Mouse (Mus musculus): ENCODE data around the gene Rbm15.

The Rbm15 gene

DNA sequence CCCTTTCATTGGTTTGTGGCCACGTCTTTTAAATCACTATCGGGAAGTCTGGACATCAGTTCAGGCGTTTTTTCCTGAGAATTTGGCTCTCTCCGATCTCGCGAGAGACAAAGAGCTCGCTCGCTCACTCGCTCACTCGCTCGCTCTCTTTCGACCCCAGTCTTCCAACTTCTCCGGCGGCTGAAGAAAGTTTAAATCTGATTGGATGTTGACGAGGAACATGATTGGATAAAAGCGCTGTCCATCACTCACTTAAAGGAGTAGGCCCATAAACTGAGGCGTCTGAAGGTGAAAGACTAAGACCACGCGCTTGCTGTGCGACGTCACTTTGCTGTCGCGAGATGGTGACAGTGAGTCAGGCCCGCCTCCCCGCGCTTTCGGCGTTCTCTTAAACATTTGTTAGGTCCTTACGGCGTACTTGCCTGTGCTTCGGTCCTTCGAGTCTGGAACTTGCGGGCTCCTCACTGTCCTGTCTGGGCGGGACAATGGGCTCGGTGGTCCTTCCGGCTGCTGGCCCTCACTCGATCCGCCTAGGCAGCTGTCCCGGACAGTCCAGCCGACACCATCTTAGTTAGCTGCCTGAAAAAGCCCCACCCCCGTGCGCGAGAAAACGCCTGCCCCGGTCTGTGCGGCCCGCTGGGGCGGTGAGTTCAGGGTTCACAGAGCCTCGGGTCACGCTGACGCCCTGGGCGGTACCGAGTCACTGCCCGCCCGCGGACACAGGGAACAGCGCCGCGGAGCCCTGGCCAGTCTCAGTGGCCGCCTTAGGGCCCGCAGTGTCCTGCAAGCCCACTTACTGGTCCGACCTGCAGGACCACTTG, at the start of gene Rbm15:
Gene Rbm15 (minus strand): TSS at position 293 of the 821 bp plus-strand sequence.
- DNase-seq (ENCODE audit: low spot score), result peak; percentile 100

DNA sequence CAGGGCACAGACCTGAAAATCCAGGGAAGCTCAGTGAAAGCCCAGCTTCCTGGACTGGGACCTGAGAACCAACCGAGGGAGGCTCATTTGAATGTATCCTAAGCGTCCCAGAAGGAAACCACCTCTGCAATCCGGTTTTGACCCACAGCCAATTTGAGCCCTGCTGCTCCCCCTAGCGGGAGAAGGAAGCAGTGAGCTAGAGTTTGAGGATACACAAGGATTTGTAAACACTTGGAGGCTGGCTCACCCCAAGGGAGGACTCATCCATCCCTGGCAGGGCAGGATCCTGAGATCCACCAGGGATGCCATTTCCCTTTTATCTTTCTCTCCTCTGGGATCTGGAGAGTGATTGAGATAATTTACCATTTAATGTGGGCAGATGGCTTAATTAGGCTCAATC, 45.9 kb upstream of the Rbm15 start:
- DNase-seq (ENCODE audit: low spot score), result no peak

DNA sequence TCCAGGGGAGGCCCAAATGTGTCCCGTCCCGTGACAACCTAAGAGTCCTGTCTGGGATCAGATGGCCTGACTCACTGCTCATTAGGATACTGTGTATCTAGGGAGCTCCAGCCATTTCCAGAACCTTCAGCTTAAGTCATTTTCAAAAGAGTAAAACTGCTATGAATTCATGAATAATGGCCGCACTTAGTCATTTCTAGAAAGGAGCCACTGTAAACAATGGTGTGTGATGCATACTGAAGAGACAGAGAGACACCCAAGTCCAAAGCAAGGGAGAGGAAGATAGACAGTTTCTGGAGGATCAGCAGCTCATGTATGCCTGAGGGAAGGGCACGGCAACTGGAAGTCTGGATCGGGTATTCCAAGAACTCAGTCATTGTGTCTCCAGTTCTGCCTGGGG, 45.2 kb upstream of the Rbm15 start:
- DNase-seq (ENCODE audit: low spot score), result no peak

DNA sequence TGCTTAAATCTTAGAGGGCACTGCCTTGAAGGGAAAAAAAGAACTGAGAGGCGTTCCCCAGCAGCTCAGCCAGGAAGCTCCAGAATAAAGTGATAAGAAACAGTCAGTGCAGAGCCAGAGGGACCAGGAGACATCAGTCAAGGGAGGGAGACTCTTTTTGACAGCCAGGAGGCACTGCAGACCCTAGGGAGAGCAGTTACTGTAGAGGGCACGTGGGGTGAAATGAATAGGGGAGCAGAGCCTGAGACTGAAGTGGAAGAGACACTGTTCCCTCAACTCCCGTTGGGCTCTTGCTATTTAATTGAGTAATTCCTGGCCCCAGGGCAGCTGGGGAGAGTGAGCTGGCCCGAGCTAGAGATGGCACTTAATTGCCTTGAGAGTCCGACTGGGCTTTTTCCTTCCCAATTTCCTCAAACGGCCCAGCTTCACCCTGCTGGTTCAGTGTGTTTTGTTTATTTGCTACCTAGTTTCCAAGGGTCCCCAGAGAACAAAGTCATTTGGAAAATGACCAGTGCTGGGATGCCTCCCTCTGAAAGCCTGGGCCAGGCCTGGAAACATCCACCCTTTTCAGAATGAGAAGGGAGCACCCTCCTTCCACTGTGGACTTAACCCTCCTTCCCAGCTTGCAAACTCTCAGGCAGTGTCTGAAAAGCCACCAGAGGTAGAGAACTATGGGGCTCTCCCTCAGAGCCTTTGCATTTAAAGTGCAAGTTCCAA, 41.6 kb upstream of the Rbm15 start:
- no peak for DNase-seq (ENCODE audit: low spot score)

DNA sequence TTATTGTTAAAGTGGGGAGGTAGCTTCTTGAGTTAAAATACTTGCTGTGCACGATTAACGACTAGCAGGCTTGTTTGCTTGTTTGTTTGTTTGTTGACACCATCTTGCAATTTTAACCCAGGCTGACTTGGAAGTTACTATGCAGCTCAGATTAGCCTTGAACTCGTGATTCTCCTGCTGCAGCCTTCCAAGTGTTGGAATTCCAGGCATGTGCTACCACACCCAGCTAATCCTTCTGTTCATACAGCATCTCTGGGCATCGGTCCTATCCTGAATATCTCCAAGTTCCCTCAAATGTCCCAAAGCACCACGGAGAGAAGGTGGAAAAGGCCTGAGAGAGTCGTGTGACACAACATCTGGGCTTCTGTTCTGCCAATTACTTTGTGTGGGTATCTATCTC, 35.7 kb upstream of the Rbm15 start:
- no peak for DNase-seq (ENCODE audit: low spot score)

DNA sequence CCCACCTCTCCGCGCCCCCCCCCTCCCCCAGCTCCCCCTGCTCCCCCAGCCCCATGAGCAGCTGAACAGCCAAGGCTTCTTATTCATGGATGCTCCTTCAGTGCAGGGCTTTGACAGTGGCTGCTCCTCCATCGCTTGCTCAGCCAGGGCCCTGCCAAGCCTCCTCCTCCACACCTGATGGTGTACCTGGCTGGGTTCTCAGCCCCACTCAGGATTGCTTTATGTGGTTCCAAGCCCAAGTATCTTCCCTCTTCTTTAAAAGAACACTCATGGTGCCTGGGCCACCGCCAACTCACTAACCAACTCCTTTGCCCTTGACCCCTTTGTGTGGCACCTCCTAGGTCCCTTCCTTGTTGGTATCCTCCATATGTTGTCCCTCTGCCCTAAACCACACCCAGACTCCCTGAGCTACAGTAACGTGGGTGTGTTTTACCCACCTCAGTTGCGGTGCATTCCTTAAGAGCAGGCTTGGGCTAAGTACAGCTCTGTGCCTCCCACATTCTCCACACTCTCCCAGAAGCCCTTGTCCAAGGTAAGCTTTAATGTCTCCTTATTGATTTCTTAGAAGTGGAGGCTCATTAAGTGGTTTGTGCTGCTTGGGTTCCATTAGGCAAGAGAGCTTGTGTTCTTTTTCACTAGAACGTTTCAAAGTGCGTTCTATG, 34.6 kb upstream of the Rbm15 start:
- DNase-seq (ENCODE audit: low spot score), result no peak

DNA sequence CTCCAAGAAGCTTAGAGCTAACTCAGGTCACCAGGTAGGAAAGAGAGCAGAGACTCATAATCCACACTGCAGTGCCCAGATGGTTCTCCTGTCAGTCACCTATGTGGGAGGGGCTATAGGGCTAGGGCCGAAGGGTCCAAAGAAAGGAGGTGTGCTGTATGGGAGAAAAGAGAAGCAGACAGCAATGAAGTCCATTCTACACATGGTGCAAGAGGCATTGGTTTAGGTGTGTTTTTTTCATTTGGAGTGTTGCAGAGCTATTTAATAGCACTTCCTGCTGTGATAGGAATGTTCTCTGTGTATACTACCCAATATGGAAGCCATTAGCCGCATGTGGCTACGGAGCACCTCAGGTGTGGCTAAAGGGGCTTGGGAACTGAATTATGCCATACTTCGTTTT, 31.9 kb upstream of the Rbm15 start:
- DNase-seq (ENCODE audit: low spot score), result no peak

DNA sequence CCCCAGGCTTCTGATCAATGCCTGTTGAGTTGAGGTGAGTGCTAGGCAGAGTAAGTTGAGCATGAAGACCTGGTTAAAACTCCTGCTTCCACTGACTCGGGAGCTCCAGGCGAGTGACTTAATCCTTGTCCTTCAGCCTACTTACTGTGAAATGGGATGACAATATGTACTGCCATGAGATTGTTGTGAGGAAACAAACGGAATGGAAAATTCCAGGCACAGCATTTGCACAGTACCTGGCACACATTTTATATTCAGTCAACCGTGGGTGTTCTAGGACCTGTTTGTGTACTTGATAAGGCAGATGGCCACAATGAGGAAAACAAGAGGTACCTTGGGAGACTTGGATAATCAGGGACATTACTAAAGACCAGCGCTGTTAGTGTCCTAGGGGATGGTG, 29.9 kb upstream of the Rbm15 start:
- no peak for DNase-seq (ENCODE audit: low spot score)

DNA sequence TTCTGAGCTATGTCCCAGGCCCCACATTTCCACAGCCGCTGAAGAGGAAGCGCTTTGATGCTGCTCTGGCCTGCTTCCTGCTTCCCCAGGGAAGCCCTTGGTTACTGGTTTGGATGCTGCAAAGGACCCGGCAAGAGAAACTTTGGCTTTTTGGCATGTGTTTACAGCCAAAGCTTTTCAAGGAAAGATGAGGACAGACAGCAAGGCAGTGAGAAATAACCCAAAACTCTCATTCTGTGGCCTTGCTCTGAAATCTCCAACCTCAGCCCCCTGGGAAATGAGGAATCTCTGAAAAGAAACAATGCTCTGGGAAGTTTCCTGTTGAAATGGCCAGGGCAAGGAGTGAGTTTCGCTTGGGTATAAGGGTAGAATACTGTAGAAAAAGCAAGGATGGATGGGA, 26.9 kb upstream of the Rbm15 start:
- DNase-seq (ENCODE audit: low spot score), result no peak

DNA sequence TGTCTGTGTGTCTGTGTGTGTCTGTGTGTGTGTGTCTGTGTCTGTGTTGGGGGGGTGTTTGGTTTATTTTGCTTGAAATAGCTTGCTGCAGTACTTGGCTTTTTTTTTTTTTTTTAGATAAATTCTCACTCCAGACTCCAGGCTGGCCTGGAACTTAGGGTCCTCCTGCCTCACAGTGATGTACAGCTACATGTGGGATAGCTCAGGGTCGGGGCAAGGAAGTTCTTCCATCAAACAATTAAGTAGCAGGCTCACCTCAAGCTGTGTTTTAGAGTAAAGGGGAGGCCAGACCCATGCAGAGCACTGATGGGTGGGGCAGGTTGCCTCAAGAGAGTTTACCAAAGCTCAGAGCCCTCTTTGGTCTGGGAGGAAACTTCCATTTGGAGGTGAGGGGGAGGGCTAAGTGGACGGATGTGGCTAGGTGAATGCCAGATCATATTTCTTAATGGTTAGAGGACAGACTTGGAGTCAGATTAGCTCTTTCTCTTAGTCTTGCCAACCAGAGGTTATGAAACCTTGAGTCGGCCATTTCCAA, 24.3 kb upstream of the Rbm15 start:
- no peak for DNase-seq (ENCODE audit: low spot score)

DNA sequence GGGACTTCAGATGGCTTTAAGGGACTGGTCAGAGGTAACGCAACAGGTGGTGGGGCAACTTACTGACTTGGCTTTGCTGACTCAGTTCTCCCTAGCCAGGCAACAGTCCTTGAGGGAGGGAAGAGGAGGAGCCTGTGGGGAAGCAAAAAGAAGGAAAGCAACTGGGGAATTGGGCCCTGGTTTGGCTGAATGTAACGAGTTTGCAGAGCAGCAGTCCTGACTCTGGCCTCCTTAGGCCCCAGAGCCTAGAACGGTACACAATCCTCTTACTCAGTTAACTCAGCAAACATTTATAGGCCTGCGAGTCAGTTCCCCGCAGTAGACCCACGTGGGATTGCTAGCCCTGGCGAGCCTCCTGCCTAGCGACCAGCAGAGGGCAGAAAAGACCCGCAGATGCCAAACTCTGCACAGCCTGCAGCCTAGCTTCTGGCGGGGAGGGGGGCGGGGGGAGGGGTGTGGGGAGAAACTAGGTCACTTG, 23.5 kb upstream of the Rbm15 start:
- peak; percentile 67 for DNase-seq (ENCODE audit: low spot score)

DNA sequence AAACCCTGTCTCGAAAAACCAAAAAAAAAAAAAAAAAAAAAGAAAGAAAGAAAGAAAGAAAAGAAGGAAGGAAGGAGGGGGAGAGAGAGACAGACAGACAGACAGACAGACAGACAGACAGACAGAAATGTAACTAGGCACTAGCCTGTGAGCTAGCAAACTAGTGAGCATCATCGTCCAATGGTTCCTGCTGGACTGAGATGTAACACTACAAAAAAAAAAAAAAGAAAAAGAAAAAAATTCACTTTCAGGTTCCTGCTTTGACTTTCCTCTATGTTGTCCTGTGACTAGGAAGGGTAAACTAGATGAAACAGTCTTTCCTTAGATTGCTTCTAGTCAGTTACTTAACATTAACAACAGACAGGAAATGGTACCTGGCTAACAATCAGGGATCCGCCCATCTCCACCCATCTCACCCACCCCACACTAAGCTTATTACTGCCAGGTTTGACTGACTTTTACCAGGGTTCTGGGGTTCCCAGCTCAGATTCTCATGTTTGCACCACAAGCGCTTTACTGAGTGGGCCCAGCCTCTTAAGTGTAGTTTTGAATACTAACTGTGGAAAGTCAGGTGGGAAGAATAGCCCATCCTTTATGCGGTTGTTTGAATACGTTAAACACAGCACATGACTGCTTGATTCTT, 22.3 kb upstream of the Rbm15 start:
- no peak for DNase-seq (ENCODE audit: low spot score)

DNA sequence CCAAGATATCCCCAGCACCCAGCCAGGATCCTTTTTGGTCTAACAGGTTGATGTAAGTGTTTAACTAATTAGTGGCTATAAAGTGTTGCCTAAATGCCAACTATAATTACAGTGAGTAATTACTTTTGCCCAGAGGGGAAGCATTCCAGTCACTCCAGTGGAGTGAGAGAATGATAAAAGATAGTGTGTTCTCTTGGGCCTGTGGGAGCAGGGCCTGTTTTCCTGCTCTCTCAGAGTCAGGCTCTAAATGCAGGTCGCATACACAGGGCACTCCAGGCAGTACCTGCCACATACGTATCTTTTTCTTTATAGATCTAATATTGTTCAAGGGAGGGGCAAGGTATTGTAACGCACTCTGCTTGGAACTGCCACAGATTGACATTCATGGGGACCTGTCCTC, 18.2 kb upstream of the Rbm15 start:
- DNase-seq (ENCODE audit: low spot score), result no peak

DNA sequence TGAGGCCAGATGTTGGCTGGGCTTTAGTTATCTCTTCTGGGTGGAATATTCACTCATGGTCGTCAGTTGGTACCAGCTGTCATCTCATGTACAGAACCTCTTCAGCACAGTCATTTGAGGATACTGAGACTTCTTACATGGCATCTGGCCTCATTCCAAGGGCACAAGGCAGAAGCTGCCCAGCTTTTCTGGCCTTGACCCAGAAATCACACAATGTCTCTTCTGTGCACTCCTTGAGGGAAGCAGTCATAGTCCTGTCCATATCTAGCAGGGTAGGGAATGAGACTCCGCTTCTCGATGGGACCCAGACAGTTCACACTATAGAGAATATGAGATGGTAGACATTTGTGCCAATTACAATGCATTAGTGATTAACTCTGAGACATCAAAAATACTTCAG, 15.5 kb upstream of the Rbm15 start:
- peak; percentile 38 for DNase-seq (ENCODE audit: low spot score)

DNA sequence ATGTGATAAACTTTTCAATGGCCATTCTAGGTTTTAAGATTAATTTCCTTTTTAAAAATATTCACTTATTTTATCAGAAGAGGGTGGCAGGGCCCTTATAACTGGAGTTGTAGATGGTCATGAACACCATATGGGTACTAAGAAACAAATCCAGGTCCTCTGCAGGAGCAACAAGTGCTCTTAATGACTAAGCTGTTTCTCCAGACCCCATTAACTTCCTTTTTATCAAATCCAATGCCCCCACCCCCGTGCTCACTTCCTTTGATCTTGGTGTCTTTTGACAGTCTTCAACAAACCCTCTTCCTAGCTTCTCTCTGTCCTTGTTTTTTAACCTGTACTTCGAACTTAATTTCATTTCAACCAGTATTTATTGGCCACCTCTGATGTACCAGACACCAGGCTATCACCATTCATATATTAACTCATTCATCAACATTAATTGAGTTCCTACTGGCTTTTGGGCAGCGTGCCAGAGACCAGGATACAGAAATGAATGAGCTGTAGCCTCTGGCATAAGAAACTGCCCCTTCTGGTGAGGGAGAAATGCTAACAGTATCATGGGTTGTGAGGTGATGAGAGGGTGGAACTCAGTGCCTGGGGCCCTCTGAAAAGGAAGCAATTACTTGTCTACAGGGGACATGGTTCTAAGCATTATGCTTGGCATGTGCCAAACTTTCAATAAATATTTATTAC, 11.7 kb upstream of the Rbm15 start:
- DNase-seq (ENCODE audit: low spot score), result no peak

DNA sequence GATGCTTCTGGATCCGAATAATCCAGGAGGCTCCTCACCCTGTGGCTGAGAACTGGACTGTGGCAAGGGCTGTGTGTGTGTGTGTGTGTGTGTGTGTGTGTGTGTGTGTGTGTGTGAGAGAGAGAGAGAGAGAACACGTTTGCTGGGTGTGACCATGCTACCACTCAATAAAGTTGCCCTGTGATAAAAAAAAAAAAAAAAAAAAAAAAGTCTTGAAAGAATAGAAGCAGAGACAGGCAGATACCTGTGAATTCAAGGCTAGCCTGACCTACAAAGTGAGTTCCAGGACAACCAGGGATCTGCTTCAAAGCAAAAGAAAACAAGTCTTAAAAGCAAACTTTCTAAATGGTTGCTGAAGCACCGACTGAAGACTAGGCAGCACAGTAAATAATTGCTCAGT, 10.5 kb upstream of the Rbm15 start:
- DNase-seq (ENCODE audit: low spot score), result no peak

DNA sequence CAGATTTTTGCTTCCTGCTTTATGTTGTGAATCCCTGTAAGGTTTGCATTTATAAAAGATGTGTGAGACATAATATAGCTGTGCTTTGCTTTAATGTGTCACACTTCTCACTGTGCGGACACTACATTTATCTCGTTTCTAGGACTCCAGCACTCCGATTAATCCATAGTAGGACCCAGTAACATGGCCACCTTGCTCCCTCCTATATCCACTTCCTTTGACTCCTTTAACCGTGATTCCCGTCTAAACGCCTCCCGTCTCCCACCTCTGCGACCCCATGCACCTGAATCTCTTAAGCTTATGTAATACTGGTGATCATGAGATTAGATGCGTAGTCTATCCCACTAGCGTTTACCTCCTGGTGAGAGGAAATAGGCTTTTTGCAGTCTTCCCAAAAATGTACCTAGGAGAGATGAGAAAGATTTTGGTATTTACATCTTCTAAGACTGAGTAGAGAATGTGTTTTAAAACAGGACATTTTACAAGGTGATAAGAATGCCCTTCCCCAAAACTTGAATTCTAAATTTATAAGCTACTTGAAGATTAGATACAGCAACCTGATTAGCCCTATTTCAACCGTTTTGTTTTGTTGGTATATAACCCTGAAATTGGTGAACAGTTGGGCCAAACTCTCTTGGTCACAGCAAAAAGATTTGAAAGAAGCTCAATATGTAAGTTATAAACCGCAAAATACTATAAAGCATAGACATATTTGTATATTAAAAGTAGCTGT, 895 bp upstream of the Rbm15 start:
- no peak for DNase-seq (ENCODE audit: low spot score)

DNA sequence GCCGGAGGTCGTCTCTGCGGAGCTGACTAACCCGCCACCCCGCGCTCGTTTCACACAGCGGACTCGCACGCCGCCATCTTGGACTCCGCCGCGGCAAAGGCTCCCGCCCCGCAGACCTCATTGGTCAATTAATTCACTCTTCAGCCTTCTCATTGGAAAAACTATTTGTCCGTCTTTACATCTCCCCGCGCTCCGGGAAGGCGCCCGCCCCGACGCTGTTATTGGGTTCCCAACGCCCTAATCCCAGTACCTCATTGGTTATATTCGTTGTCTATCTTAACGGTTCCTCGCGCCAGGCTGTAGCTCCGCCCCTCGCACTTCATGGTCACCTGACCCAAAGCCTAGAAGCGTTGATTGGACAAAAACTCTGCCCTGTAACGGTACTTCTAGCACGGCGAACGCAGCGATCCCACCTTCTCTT, 503 bp downstream of the Rbm15 start:
- peak; percentile 99 for DNase-seq (ENCODE audit: low spot score)

DNA sequence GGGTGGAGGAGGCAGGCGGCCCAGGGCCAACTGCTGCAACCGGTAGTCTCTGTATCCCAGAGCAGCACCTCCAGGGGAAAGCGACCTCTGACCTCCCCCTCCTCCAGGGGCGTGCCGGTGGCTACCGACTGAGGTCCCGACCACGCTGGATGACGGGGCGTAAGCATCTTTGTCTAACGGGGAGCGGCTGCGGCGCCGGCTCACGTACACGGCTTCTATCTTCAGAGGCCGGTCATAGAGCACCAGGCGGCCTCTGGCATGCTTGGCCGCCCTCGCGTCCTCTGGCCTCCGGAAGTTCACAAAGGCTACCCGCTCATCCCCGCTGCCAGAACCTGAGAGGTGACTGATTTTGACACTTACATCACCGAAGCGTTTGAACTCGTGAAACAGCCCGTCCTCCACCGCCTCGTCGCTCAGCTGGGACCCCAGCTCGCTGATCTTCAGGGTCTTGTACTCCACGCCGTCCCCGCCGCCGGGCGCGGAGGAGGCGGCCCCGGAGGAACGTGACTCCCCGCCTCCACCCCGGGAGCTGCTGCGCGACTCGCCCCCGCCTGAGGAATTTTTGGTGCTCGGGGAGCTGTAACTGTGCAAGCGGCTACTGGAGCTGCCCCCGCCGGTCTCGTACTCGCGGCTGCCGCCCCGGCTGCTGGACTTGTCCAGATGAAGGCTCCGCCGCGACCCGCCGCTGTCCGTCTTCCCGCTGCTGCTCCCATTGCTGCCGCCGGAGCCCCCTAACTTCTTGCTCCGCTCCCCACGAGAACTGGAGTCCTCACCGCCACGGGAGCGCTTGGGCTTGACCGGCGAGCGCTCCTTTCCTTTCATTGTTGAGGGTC, 1.1 kb downstream of the Rbm15 start:
- no peak for DNase-seq (ENCODE audit: low spot score)

DNA sequence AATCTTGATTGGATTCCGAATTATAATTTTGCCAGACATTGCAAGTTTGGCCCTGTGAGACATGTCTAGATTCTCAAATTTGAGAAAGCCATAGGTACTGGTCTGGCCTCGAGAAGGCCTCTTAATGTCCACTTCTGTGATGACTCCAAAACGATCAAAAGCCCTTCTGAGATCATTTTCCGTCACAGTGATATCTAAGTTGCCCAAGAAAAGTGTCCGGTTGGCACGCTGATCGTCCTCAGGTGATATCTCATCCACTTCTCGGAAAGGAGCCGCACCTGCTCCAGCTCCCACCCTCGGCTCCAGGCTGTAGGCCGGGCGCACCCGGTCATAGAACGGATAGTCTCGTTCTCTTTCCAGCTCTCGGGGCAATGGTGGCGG, 1.7 kb downstream of the Rbm15 start:
- DNase-seq (ENCODE audit: low spot score), result no peak
